Mouse (Mus musculus) A20 (cell line): ENCODE measurements at regions not wholly inside any gene's neighbourhood (a gene's known extent, or its start where the extent isn't known, plus 50 kb on each side); places are given as distances from the start of the nearest gene placed in this dataset.

Experiments
- DNase-seq: peaks from one replicate; pipeline ENCODE4 v3.0.0-alpha.2; 2011; ENCODE audit warnings: low read depth, low spot score

- DNase-seq, result no peak
Observed at GRCm38 (mm10) chr4:9218380-9218779, 979.5 kb upstream of the Car8 start.

GRCm38 (mm10) chr4:9208606-9209005, 969.8 kb upstream of the Car8 start:
- no peak for DNase-seq

- DNase-seq, result no peak
Observed at GRCm38 (mm10) chr4:9200012-9200411, 961.2 kb upstream of the Car8 start.

GRCm38 (mm10) chr4:9196435-9196834, 957.6 kb upstream of the Car8 start:
- DNase-seq, result no peak

- DNase-seq, result no peak
Observed at GRCm38 (mm10) chr4:9193121-9193520, 954.3 kb upstream of the Car8 start.

- DNase-seq, result no peak
Observed at GRCm38 (mm10) chr4:9185156-9185875, 946.5 kb upstream of the Car8 start.

GRCm38 (mm10) chr4:9184451-9185121, 945.7 kb upstream of the Car8 start:
- no peak for DNase-seq

GRCm38 (mm10) chr4:9174365-9174764, 935.5 kb upstream of the Car8 start:
- no peak for DNase-seq

GRCm38 (mm10) chr4:9162374-9162773, 923.5 kb upstream of the Car8 start:
- DNase-seq, result no peak

- no peak for DNase-seq
Observed at GRCm38 (mm10) chr4:9161814-9162133, 922.9 kb upstream of the Car8 start.

GRCm38 (mm10) chr4:9161068-9161813, 922.4 kb upstream of the Car8 start:
- DNase-seq, result no peak

- no peak for DNase-seq
Observed at GRCm38 (mm10) chr4:9147732-9148131, 908.9 kb upstream of the Car8 start.

- no peak for DNase-seq
Observed at GRCm38 (mm10) chr4:9144226-9145215, 905.7 kb upstream of the Car8 start.

GRCm38 (mm10) chr4:9143087-9143486, 904.2 kb upstream of the Car8 start:
- DNase-seq, result no peak

- no peak for DNase-seq
Observed at GRCm38 (mm10) chr4:9141946-9142683, 903.3 kb upstream of the Car8 start.

- no peak for DNase-seq
Observed at GRCm38 (mm10) chr4:9140691-9141090, 901.9 kb upstream of the Car8 start.

GRCm38 (mm10) chr4:9136657-9137056, 897.8 kb upstream of the Car8 start:
- DNase-seq, result no peak

- DNase-seq, result no peak
Observed at GRCm38 (mm10) chr4:9136188-9136569, 897.3 kb upstream of the Car8 start.

GRCm38 (mm10) chr4:9135481-9136187, 896.8 kb upstream of the Car8 start:
- DNase-seq, result peak; percentile 82

GRCm38 (mm10) chr4:9133695-9134094, 894.9 kb upstream of the Car8 start:
- DNase-seq, result no peak
